Mouse (Mus musculus) ZHBTc4 (cell line): ENCODE data around the gene Rab6a.

Source experiments
- DNase-seq: peaks from one replicate; pipeline ENCODE4 v3.0.0-alpha.2; 2011; ENCODE audit warnings: low read depth, low spot score

Gene Rab6a

GRCm38 (mm10) chr7:100681132-100681531 is 73.9 kb downstream of the Rab6a start:
- DNase-seq: peak; percentile 66

GRCm38 (mm10) chr7:100683241-100683640 is 76.0 kb downstream of the Rab6a start:
- DNase-seq: no peak

- DNase-seq: no peak
These were observed 76.9 kb downstream of the Rab6a start for GRCm38 (mm10) chr7:100684081-100684480.

GRCm38 (mm10) chr7:100684538-100684937 is 77.3 kb downstream of the Rab6a start:
- DNase-seq: peak; percentile 82

- DNase-seq: peak; percentile 88
These were observed 78.1 kb downstream of the Rab6a start for GRCm38 (mm10) chr7:100685061-100686030.

GRCm38 (mm10) chr7:100688471-100688870 is 81.3 kb downstream of the Rab6a start:
- no peak for DNase-seq
